Mouse (Mus musculus) lung, embryonic 14.5 days (tissue): ENCODE measurements around the gene Sgcb. TPM values are rescaled to one million over a fixed set of nuclear protein-coding genes. Genes with fewer than 3 reads are reported as not detected.

Experiments used
- ATAC-seq: fragments of 200-750 bp; cut with Nextera tagmentation; 2 replicates; pipeline ENCODE4 v1.8.0; 2017; ENCODE audit warnings: mild to moderate bottlenecking, moderate TSS enrichment, moderate library complexity; ENCODE audit not compliant: insufficient read depth
- DNase-seq: peaks from one replicate; pipeline ENCODE4 v3.0.0-alpha.2; 2015
- H3K27ac ChIP-seq: fragments of 300-500 bp; sonication (generic); 2 replicates; pipeline ENCODE4 v1.5.1; 2014; ENCODE audit warnings: low read depth, mild to moderate bottlenecking, moderate library complexity
- H3K27me3 ChIP-seq: fragments of 300-500 bp; sonication (generic); 2 replicates; pipeline ENCODE4 v1.6.1; 2014; ENCODE audit warnings: low read length, control low read depth; ENCODE audit not compliant: insufficient read depth
- H3K36me3 ChIP-seq: fragments of 300-500 bp; sonication (generic); 2 replicates; pipeline ENCODE4 v1.6.1; 2014; ENCODE audit warnings: control low read depth; ENCODE audit not compliant: insufficient read depth
- H3K4me1 ChIP-seq: fragments of 300-500 bp; sonication (generic); 2 replicates; pipeline ENCODE4 v1.6.1; 2014; ENCODE audit warnings: antibody characterized with exemption, control low read depth; ENCODE audit not compliant: insufficient read depth
- H3K4me2 ChIP-seq: fragments of 300-500 bp; sonication (generic); 2 replicates; pipeline ENCODE4 v1.6.1; 2014; ENCODE audit warnings: mild to moderate bottlenecking
- H3K4me3 ChIP-seq: fragments of 300-500 bp; sonication (generic); 2 replicates; pipeline ENCODE4 v1.5.1; 2014; ENCODE audit warnings: low read depth, low read length
- H3K9ac ChIP-seq: fragments of 300-500 bp; sonication (generic); 2 replicates; pipeline ENCODE4 v1.6.1; 2014
- H3K9me3 ChIP-seq: fragments of 300-500 bp; sonication (generic); 2 replicates; pipeline ENCODE4 v1.6.1; 2016; ENCODE audit warnings: low read depth, low read length, control low read depth
- CTCF ChIP-seq: IDR thresholded peaks from 2 replicates; pipeline ENCODE4 v1.5.1; 2016; ENCODE audit warnings: antibody characterized with exemption, low read depth
- WGBS: fragments of 180-500 bp; shearing (Covaris S2); extraction: QIAGEN DNeasy Blood & Tissue Kit; methylation state at CpG from one replicate; pipeline ENCODE4 v1.1.7; 2014; 5-methylcytosine and 5-hydroxymethylcytosine counted together
- polyA plus RNA-seq: library from polyadenylated mRNA; unstranded; fragments of >200 nt; fragmentation: Nextera tagmentation; extraction: Ambion mirVana; gene quantifications from 2 replicates; pipeline ENCODE4 v1.2.1, GENCODE M21; 2014

Gene Sgcb
- polyA plus RNA-seq, 1 experiment from 2014 or later: 27.7 TPM

DNA sequence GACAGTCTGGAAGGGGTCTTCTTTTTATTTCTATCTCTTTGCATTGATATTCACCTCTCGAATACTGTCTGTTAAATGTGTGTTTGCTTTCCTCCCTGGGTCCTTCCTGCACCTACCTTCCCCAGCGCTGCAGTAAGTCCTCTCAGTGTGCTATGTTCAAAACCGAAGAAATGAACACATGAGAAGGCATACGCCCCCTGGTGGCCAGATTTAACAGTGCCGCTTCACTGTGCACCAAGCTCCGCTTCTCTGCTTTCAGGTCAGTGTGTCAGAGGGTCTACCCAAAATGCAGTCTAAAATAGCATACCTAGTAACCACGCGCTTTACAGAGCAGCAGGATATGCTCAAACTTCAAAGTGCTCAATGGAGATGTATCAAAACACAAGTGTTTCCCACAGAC, 14.4 kb downstream of the Sgcb start:
- no peak for ATAC-seq
- 58% methylated on average over 8 of the region's 8 CpGs for WGBS

GRCm38 (mm10) chr5:73632291-73632690, 15.3 kb downstream of the Sgcb start, which contains the start of gene Lrrc66:
Lrrc66 (minus strand) TSS chr5:73632526.
- Histone ChIP-seq H3K9me3 (no peaks in the 10 kb centered on the region; the same call in 1 of the 2 replicates), H3K27ac (no peak within 1 kb of the TSS), H3K4me3 (no peak within 1 kb of the TSS), H3K9ac (no peak within 1 kb of the TSS), H3K36me3 (peaks cover 24% of the 10 kb centered on the region; the same call in 1 of the 2 replicates), H3K4me1 (no peaks in the 10 kb centered on the region), H3K27me3 (no peaks in the 10 kb centered on the region), H3K4me2 (no peak within 1 kb of the TSS)
- no peak for TF ChIP-seq CTCF
- DNase-seq: no peak
- no peak for ATAC-seq
- WGBS: 69% methylated on average over 8 of the region's 8 CpGs

More for the DNA sequence above, 14.4 kb downstream of the Sgcb start:
- peak; percentile 85 for TF ChIP-seq CTCF
- Histone ChIP-seq H3K4me1 (no peaks in the 10 kb centered on the region), H3K4me3 (no peak overlapping the region), H3K36me3 (peaks cover 24% of the 10 kb centered on the region; the same call in 1 of the 2 replicates), H3K9me3 (no peaks in the 10 kb centered on the region; the same call in 1 of the 2 replicates), H3K4me2 (no peak overlapping the region), H3K9ac (no peak overlapping the region), H3K27ac (no peak overlapping the region), H3K27me3 (no peaks in the 10 kb centered on the region)
- DNase-seq: peak; percentile 86

DNA sequence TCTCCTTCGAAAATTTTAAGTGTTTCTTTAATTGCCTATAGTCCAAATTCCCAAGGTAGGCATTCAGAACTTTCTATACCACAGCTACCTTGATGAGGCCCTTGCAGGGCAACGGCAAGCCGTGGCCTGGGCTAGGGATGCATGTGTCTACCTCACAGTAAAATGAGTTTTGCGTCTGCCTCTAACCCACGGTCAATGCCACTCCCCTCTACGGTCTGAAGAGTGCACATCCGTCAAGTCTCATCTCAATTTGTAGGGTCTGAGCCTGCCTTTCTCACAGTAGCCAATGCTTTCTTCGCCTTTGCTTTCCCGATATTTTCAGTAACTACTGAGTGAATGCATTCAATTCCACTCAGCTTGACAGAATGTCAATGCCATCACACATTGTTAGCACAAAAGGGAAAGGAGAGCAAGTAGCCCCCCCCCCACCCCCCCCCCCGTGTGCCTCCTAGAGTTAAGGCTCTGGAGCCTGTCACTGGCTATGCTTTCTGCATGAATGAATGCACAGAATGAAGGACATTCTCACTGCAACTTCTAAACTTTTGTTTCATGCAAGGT, 16.5 kb downstream of the Sgcb start:
- Histone ChIP-seq H3K27me3 (no peaks in the 10 kb centered on the region), H3K27ac (no peak overlapping the region), H3K9ac (no peak overlapping the region), H3K9me3 (no peaks in the 10 kb centered on the region; the same call in 1 of the 2 replicates), H3K4me3 (no peak overlapping the region), H3K4me1 (no peaks in the 10 kb centered on the region), H3K4me2 (no peak overlapping the region), H3K36me3 (peaks cover 17% of the 10 kb centered on the region; the same call in 1 of the 2 replicates)
- DNase-seq (no peak), ATAC-seq (no peak)
- 76% methylated on average over 10 of the region's 10 CpGs for WGBS
- TF ChIP-seq CTCF: no peak

DNA sequence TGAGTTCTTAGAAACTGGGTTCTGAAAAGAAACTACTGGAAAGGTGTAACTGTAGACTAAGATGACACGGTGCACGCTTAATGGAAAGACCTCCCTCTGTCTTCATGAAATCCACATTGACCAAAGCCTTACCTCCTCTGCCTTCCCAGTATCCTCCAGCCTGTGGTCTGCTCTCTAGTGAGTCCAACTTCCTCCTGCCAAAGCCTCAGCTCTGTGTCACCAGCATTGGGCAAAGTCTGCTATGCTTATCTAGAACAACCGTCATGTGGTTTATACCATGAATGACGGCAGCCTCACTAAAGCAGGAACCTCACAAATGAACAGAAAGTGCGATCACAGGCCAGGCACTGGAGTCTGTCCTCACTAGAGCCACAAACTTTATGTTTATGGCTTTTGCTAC, 17.4 kb downstream of the Sgcb start:
- WGBS: 64% methylated on average over 5 of the region's 5 CpGs
- H3K27ac ChIP-seq: no peak overlapping the region
- no peaks in the 10 kb centered on the region for H3K27me3 ChIP-seq
- H3K4me3 ChIP-seq: no peak overlapping the region
- no peak for ATAC-seq
- H3K4me1 ChIP-seq: no peaks in the 10 kb centered on the region
- peaks cover 11% of the 10 kb centered on the region; the same call in 1 of the 2 replicates for H3K36me3 ChIP-seq
- H3K9me3 ChIP-seq: no peaks in the 10 kb centered on the region; the same call in 1 of the 2 replicates
- H3K9ac ChIP-seq: no peak overlapping the region
- TF ChIP-seq CTCF: no peak
- DNase-seq: no peak
- no peak overlapping the region for H3K4me2 ChIP-seq

DNA sequence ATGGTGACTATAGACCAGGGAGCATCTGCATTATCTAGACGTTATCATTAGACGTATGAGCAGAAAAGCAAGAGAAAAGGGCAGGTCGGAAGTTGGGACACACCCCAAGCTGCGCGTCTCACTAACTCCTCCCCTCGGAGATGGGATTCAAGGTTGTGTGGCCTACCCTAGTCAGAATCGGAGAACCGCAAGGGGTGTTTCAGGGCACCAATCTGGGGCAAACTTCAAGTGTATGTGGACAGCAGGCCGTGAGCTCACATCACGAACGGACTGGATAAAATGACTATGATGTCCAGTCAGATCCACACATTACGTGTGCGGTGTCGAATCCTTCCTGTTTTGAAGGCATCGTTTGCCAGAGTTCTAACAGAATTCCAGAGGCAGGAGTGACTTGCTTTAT, 19.6 kb downstream of the Sgcb start:
- Histone ChIP-seq H3K36me3 (no peaks in the 10 kb centered on the region), H3K9ac (no peak overlapping the region), H3K9me3 (no peaks in the 10 kb centered on the region), H3K4me2 (no peak overlapping the region), H3K27ac (no peak overlapping the region), H3K4me1 (no peaks in the 10 kb centered on the region), H3K27me3 (no peaks in the 10 kb centered on the region), H3K4me3 (no peak overlapping the region)
- 78% methylated on average over 15 of the region's 15 CpGs for WGBS
- TF ChIP-seq CTCF: no peak
- no peak for DNase-seq
- ATAC-seq: no peak

DNA sequence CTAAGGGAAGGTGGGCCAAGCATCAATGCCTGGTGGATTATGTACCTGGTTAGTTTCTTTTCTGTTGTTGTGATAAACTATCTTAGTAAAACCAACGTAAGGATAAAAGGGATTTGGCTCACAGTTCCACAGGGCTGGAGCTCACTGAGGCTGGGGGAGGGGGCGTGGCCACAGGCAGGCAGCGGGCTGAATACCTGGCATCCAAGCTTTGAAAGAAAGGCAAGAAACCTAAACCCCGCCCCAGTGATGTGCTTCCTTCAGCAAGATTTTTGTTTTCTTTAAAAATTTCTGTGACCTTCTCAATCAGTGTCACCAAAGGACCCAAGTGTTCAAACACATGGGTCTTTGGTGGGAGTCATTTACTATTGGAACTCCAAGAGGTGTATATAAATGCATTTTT, 20.0 kb downstream of the Sgcb start:
- H3K9me3 ChIP-seq: no peaks in the 10 kb centered on the region
- 54% methylated on average over 4 of the region's 4 CpGs for WGBS
- H3K9ac ChIP-seq: no peak overlapping the region
- no peak overlapping the region for H3K27ac ChIP-seq
- H3K36me3 ChIP-seq: no peaks in the 10 kb centered on the region
- no peak for DNase-seq
- ATAC-seq: no peak
- H3K4me3 ChIP-seq: no peak overlapping the region
- TF ChIP-seq CTCF: no peak
- no peaks in the 10 kb centered on the region for H3K27me3 ChIP-seq
- no peak overlapping the region for H3K4me2 ChIP-seq
- no peaks in the 10 kb centered on the region for H3K4me1 ChIP-seq

DNA sequence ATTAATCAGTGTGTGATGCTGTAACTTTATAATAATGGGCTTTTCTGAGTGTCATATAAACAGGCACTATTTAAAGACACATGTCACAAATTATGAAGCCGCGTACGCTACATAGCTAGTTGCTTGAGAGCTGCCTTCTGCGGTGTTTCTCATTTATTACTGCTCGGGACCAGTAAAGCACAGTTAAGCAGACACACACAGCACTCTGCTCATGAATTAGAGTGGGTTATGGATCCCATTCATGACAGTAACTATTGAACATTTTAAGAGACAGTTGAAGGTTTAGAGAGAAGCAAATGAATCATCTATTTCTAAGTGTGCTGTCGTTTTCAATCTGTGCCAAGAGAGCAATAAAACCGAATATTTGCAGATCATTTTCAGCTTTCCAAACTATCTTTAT, 20.7 kb downstream of the Sgcb start:
- WGBS: 85% methylated on average over 7 of the region's 7 CpGs
- Histone ChIP-seq H3K4me3 (no peak overlapping the region), H3K4me2 (no peak overlapping the region), H3K9ac (no peak overlapping the region), H3K4me1 (no peaks in the 10 kb centered on the region), H3K27ac (no peak overlapping the region), H3K9me3 (no peaks in the 10 kb centered on the region), H3K27me3 (no peaks in the 10 kb centered on the region), H3K36me3 (no peaks in the 10 kb centered on the region)
- no peak for DNase-seq
- ATAC-seq: no peak
- TF ChIP-seq CTCF: no peak
